Mouse (Mus musculus): ENCODE data around the gene Zfp57. TPM values are rescaled to one million over a fixed set of nuclear protein-coding genes. Genes with fewer than 3 reads are reported as not detected.

Gene Zfp57
- polyA plus RNA-seq, 1 experiment from 2014 or later, result 30.3 TPM

- WGBS, result 95% methylated on average over 4 of the region's 4 CpGs
- Histone ChIP-seq H3K27ac (ENCODE audit: low read length) (no peak overlapping the region), H3K9me3 (replicated peaks; ENCODE audit: control insufficient read depth, low read length) (no peaks in the 10 kb centered on the region), H3K4me3 (ENCODE audit: low read length) (no peak overlapping the region), H3K27me3 (ENCODE audit: control insufficient read depth, insufficient read depth, low read length) (no peaks in the 10 kb centered on the region), H3K36me3 (ENCODE audit: control insufficient read depth, insufficient read depth) (no peaks in the 10 kb centered on the region), H3K4me2 (ENCODE audit: low read depth, low read length) (no peak overlapping the region), H3K9ac (ENCODE audit: low read length) (no peak overlapping the region), H3K4me1 (ENCODE audit: control insufficient read depth, insufficient read depth, low read length) (0 out of 2 replicates have a peak, but pooled peaks cover 3% of the 10 kb centered on the region)
- ATAC-seq (replicated peaks; ENCODE audit: extremely low read depth, insufficient read depth, low FRiP score), result no peak
Observed at GRCm38 (mm10) chr17:37027486-37027885, 26.5 kb downstream of the Zfp57 start.

DNA sequence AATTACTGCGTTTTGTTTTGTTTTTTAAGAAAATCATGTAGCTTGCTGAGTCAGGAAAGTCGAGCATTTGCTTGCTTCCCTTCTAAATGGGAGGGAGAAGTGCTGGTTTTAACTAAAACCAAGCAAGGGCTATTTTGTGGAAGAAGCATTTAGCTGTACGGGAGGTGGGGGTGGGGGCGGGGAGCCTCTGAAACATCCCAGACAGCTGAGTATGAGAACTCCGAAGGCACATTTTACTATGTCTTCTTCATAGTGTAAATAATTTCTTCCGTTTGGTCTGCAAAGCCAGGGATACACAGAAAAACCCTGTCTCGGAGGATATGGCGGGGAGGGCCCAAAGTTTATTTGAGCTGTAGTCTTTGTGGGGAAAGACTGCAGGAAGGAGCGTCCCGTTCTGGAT, 27.2 kb downstream of the Zfp57 start:
- H3K9ac ChIP-seq (ENCODE audit: low read length), result peak overlapping the region; percentile 25

DNA sequence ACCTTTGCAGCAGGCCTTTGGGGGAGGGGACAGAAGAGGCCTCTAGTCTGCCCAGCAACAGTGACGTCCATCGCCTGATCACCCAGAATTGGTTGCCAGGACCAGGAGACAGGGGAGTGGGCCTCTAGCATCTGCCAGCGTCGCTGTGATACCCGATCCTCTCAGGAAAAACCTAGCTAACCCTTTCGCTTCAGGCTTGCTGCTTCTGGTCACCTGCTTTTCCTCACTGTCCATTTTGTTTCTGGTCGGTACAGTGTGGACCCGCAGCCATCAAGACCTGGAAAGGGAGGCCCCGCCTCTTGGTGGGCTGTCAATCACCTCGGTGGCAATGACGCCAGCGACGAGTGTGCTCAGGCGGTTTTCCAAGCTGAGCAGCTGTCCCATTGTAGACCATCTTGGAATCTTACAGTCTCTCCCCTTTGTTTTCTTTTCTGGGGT, 27.7 kb downstream of the Zfp57 start:
- peak overlapping the region; percentile 25; the same call in 1 of the 2 replicates for H3K9ac ChIP-seq (ENCODE audit: low read length)
- H3K4me3 ChIP-seq (ENCODE audit: low read length), result peak overlapping the region; percentile 61

More for the DNA sequence above, 27.2 kb downstream of the Zfp57 start:
- peak overlapping the region; percentile 68 for H3K4me2 ChIP-seq (ENCODE audit: low read depth, low read length)
- 0 out of 2 replicates have a peak, but pooled peaks cover 3% of the 10 kb centered on the region for H3K4me1 ChIP-seq (ENCODE audit: control insufficient read depth, insufficient read depth, low read length)
- no peaks in the 10 kb centered on the region for H3K36me3 ChIP-seq (ENCODE audit: control insufficient read depth, insufficient read depth)
- H3K4me3 ChIP-seq (ENCODE audit: low read length), result peak overlapping the region; percentile 61
- H3K27me3 ChIP-seq (ENCODE audit: control insufficient read depth, insufficient read depth, low read length), result no peaks in the 10 kb centered on the region
- peak overlapping the region; percentile 78 for H3K27ac ChIP-seq (ENCODE audit: low read length)
- WGBS, result 10% methylated on average over 10 of the region's 10 CpGs
- H3K9me3 ChIP-seq (replicated peaks; ENCODE audit: control insufficient read depth, low read length), result no peaks in the 10 kb centered on the region
- ATAC-seq (replicated peaks; ENCODE audit: extremely low read depth, insufficient read depth, low FRiP score), result 0 out of 2 replicates have a peak, but pooled peaks have one; percentile 15

GRCm38 (mm10) chr17:37029162-37029561, 28.2 kb downstream of the Zfp57 start:
- Histone ChIP-seq H3K9me3 (replicated peaks; ENCODE audit: control insufficient read depth, low read length) (no peaks in the 10 kb centered on the region), H3K4me2 (ENCODE audit: low read depth, low read length) (peak overlapping the region; percentile 68), H3K27me3 (ENCODE audit: control insufficient read depth, insufficient read depth, low read length) (no peaks in the 10 kb centered on the region), H3K27ac (ENCODE audit: low read length) (peak overlapping the region; percentile 78), H3K4me3 (ENCODE audit: low read length) (peak overlapping the region; percentile 61), H3K4me1 (ENCODE audit: control insufficient read depth, insufficient read depth, low read length) (0 out of 2 replicates have a peak, but pooled peaks cover 3% of the 10 kb centered on the region), H3K9ac (ENCODE audit: low read length) (peak overlapping the region; percentile 25; the same call in 1 of the 2 replicates), H3K36me3 (ENCODE audit: control insufficient read depth, insufficient read depth) (no peaks in the 10 kb centered on the region)
- 73% methylated on average over 8 of the region's 8 CpGs for WGBS
- no peak for ATAC-seq (replicated peaks; ENCODE audit: extremely low read depth, insufficient read depth, low FRiP score)

More for the DNA sequence above, 27.7 kb downstream of the Zfp57 start:
- Histone ChIP-seq H3K4me1 (ENCODE audit: control insufficient read depth, insufficient read depth, low read length) (0 out of 2 replicates have a peak, but pooled peaks cover 3% of the 10 kb centered on the region), H3K27me3 (ENCODE audit: control insufficient read depth, insufficient read depth, low read length) (no peaks in the 10 kb centered on the region), H3K4me2 (ENCODE audit: low read depth, low read length) (peak overlapping the region; percentile 68), H3K27ac (ENCODE audit: low read length) (peak overlapping the region; percentile 78), H3K36me3 (ENCODE audit: control insufficient read depth, insufficient read depth) (no peaks in the 10 kb centered on the region), H3K9me3 (replicated peaks; ENCODE audit: control insufficient read depth, low read length) (no peaks in the 10 kb centered on the region)
- under 1% methylated on average over 14 of the region's 14 CpGs for WGBS
- ATAC-seq (replicated peaks; ENCODE audit: extremely low read depth, insufficient read depth, low FRiP score), result peak; percentile 98

DNA sequence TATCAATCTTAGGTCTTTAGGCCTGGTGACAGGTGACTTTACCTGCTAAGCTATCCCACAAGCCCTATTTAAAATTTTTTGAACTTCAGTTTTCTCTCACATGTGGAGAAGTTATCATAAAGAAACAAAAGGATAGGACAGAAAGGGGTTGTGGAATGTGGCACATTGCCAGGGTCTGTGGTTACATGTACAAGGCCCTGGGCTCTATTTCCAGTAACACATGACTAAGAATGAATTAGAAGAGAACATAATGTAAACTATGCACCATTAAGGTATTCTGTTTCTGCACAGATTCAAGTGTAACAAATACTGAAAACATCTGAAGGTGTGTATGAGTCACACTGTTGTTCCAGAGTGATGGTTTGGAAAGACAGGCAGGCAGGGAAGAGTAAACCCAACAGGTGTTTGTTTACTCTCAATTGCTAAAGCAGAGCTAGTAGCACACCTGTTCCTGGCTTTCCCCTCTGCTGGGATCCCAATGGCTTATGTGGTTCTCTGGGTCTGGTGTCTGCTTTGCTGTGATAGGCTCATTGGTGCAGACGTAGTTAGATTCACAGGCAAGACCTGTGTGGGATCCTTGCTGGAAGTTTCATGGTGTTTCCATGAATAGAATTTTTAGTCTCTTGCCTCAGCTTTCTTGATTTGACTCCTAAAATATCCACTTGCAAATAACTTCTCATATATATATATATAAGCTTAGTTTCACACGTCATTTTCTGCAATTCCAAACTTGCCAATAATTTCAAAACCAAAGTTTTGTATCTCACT, 38.3 kb downstream of the Zfp57 start:
- Histone ChIP-seq H3K9me3 (replicated peaks; ENCODE audit: control insufficient read depth, low read length) (no peaks in the 10 kb centered on the region), H3K4me3 (ENCODE audit: low read length) (no peak overlapping the region), H3K4me2 (ENCODE audit: low read depth, low read length) (no peak overlapping the region), H3K4me1 (ENCODE audit: control insufficient read depth, insufficient read depth, low read length) (no peaks in the 10 kb centered on the region), H3K9ac (ENCODE audit: low read length) (no peak overlapping the region), H3K27me3 (ENCODE audit: control insufficient read depth, insufficient read depth, low read length) (no peaks in the 10 kb centered on the region), H3K36me3 (ENCODE audit: control insufficient read depth, insufficient read depth) (no peaks in the 10 kb centered on the region), H3K27ac (ENCODE audit: low read length) (no peak overlapping the region)
- no peak for ATAC-seq (replicated peaks; ENCODE audit: extremely low read depth, insufficient read depth, low FRiP score)
- 62% methylated on average over 2 of the region's 2 CpGs for WGBS

DNA sequence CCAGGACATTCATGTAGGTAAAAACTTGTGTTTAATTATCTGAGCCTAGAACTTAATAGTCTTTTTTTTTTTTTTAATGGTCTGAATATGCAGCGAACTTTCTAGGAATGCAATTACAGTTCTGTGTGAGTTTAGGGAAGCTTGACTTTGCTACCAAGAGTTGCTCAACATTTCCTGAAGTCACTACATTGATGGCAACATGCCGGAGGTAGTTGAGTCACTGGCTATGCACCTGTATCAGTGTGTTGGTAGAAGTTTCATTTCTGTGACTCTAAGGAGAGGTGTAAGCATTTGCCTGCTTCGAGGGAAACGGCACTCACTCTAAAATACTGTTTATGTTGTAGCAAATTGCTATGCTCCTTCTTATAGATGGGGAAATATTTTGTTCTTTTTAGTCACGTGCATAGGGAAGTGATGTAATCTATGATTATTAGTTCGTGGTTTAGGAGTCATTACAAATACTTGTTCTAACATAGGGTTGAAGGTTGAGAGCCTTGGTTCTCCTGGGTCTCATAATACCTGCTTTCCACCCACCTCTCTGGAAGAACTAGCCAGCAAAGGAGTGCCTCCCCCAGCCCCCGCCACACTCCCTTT, 43.8 kb downstream of the Zfp57 start:
- WGBS, result 68% methylated on average over 7 of the region's 7 CpGs
- H3K4me1 ChIP-seq (ENCODE audit: control insufficient read depth, insufficient read depth, low read length), result peaks cover 8% of the 10 kb centered on the region
- peaks cover 14% of the 10 kb centered on the region for H3K27me3 ChIP-seq (ENCODE audit: control insufficient read depth, insufficient read depth, low read length)
- H3K4me2 ChIP-seq (ENCODE audit: low read depth, low read length), result no peak overlapping the region
- no peaks in the 10 kb centered on the region for H3K36me3 ChIP-seq (ENCODE audit: control insufficient read depth, insufficient read depth)
- no peak for ATAC-seq (replicated peaks; ENCODE audit: extremely low read depth, insufficient read depth, low FRiP score)
- H3K9me3 ChIP-seq (replicated peaks; ENCODE audit: control insufficient read depth, low read length), result no peaks in the 10 kb centered on the region
- no peak overlapping the region for H3K27ac ChIP-seq (ENCODE audit: low read length)
- no peak overlapping the region for H3K4me3 ChIP-seq (ENCODE audit: low read length)
- H3K9ac ChIP-seq (ENCODE audit: low read length), result no peak overlapping the region

DNA sequence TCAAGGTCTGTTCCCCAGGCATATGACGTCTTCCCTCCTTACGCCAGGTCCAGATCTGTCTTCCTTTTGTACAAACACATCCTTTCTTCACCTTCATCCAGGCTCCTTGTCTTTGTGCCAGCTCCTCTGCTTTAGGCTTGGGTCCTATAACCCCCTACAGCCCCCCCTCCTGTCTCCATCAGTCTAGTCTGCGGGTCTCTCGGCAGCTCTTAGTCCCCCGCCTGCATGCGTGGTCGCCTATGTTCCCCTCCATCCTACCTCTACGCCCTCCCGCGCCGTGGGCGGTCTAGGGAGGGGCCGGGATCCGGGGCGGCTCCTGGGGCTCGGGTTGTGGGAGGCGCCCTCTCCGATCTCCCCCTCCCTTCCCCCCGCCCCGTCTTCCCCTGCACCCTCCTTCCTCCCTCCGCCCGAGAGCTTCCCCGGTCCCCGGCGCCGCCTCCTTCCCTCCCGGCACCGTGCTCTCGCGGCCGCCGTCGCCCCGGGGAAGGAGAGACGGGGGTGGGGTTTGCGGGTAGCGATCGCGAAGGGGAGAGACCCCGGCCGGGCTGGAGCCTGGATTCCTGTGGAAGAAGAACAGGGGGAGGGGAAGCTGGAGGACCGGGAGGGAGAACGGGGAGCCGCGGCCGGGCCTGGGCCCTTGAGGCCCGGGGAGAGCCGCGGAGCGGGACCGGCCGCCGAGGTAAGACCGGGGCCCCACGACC, 44.8 kb downstream of the Zfp57 start, which contains the start of gene Gabbr1:
Gene Gabbr1, plus strand, starts transcription at position 356 of the 701 bp plus-strand sequence.
- H3K4me1 ChIP-seq (ENCODE audit: control insufficient read depth, insufficient read depth, low read length), result peaks cover 15% of the 10 kb centered on the region
- H3K9ac ChIP-seq (ENCODE audit: low read length), result peak within 1 kb of the TSS; percentile 90
- H3K4me3 ChIP-seq (ENCODE audit: low read length), result peak within 1 kb of the TSS; percentile 86
- under 1% methylated on average over 54 of the region's 55 CpGs for WGBS
- ATAC-seq (replicated peaks; ENCODE audit: extremely low read depth, insufficient read depth, low FRiP score), result peak; percentile 91
- peak within 1 kb of the TSS; percentile 63 for H3K27ac ChIP-seq (ENCODE audit: low read length)
- H3K4me2 ChIP-seq (ENCODE audit: low read depth, low read length), result peak within 1 kb of the TSS; percentile 92
- H3K36me3 ChIP-seq (ENCODE audit: control insufficient read depth, insufficient read depth), result no peaks in the 10 kb centered on the region
- H3K27me3 ChIP-seq (ENCODE audit: control insufficient read depth, insufficient read depth, low read length), result peaks cover 14% of the 10 kb centered on the region
- no peaks in the 10 kb centered on the region for H3K9me3 ChIP-seq (replicated peaks; ENCODE audit: control insufficient read depth, low read length)

- Histone ChIP-seq H3K27ac (ENCODE audit: low read length) (peak overlapping the region; percentile 63), H3K4me1 (ENCODE audit: control insufficient read depth, insufficient read depth, low read length) (peaks cover 15% of the 10 kb centered on the region), H3K27me3 (ENCODE audit: control insufficient read depth, insufficient read depth, low read length) (peaks cover 14% of the 10 kb centered on the region), H3K36me3 (ENCODE audit: control insufficient read depth, insufficient read depth) (no peaks in the 10 kb centered on the region), H3K4me3 (ENCODE audit: low read length) (peak overlapping the region; percentile 86), H3K9ac (ENCODE audit: low read length) (peak overlapping the region; percentile 90), H3K4me2 (ENCODE audit: low read depth, low read length) (peak overlapping the region; percentile 92), H3K9me3 (replicated peaks; ENCODE audit: control insufficient read depth, low read length) (no peaks in the 10 kb centered on the region)
- WGBS, result under 1% methylated on average over 28 of the region's 58 CpGs
- peak; percentile 77 for ATAC-seq (replicated peaks; ENCODE audit: extremely low read depth, insufficient read depth, low FRiP score)
Observed at GRCm38 (mm10) chr17:37046312-37047112, 45.5 kb downstream of the Zfp57 start.

All from heart, embryonic 16.5 days (tissue).